Mouse (Mus musculus): ENCODE measurements at regions not wholly inside any gene's neighbourhood (a gene's known extent, or its start where the extent isn't known, plus 50 kb on each side); places are given as distances from the start of the nearest gene placed in this dataset.
A peak's percentile ranks its signal among the peaks of the same experiment; 100 is the strongest.
"Not testable (repeated sequence)": the region's sequence is repeated elsewhere in the genome, so short reads cannot be mapped to it uniquely, and the experiment has no call there.

DNA sequence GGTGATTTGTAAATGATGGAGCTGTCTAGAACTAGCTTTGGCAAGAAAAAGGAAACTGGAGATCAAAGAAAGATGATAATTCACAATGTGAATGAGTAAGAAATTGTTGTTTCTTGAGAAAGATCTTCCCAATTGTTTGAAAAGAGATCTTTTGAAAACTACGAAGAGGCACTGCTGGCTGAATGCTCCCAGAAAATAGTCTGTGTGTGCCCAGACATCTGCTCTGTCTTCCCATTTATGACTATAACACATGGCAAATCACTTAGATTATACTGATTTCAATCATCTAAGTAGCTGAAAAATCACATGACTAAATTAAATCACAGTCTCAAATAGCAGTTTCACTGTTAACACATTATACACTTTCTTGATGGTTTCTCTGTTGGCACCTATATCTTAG, 434.2 kb upstream of the Sema6d start:
- ATAC-seq (ENCODE audit: insufficient number of reproducible peaks, insufficient read depth, low FRiP score, low TSS enrichment, low read depth), result no peak
- H3K4me1 ChIP-seq (replicated peaks), result no peaks in the 10 kb centered on the region
- no peak overlapping the region for H3K9ac ChIP-seq (replicated peaks)
- no peak overlapping the region for H3K27ac ChIP-seq
- no peaks in the 10 kb centered on the region for H3K27me3 ChIP-seq
- 75% methylated on average over 1 of the region's 1 CpGs for WGBS
- H3K36me3 ChIP-seq, result no peaks in the 10 kb centered on the region
- no peaks in the 10 kb centered on the region for H3K9me3 ChIP-seq
- no peak overlapping the region for H3K4me3 ChIP-seq (replicated peaks)
- no peak overlapping the region for H3K4me2 ChIP-seq

DNA sequence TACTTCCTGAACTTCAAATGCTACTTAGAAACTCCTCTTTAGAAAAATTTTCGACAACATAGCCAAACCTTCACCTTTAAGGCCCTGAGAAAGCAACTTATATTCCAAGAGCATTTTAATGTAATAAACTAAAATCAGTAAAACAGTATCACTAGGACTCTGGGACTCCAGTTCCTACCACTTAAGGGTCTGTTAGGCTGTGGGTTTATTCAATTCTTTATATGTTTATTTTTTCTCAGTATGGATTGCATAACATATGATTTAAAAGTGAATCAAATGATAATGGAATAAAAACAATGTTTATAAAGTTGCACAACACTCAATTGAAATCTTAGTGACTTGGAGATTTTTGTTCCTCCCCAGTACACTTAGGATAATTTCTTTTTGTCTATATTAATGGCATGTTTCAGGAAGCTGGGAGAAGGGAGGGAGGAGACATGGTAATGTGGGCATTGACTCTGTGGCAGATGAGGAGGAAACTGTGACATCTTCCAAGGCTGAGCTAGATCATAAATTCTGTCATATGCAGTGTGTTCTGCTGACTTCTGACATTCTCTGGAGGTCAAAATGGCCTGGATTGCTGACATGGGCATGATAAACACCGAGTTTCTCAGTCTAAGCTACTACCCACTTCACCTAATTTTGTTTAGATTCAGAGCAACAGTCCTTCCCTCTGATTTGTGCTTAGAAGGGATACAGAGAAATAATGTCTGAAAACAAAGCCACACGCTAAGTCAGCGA, 401.3 kb upstream of the Sema6d start:
- 69% methylated on average over 4 of the region's 4 CpGs for WGBS
- Histone ChIP-seq H3K9me3 (no peaks in the 10 kb centered on the region), H3K4me1 (replicated peaks) (no peaks in the 10 kb centered on the region), H3K36me3 (no peaks in the 10 kb centered on the region), H3K4me2 (no peak overlapping the region), H3K9ac (replicated peaks) (no peak overlapping the region), H3K27me3 (no peaks in the 10 kb centered on the region), H3K4me3 (replicated peaks) (no peak overlapping the region), H3K27ac (no peak overlapping the region)
- no peak for ATAC-seq (ENCODE audit: insufficient number of reproducible peaks, insufficient read depth, low FRiP score, low TSS enrichment, low read depth)

DNA sequence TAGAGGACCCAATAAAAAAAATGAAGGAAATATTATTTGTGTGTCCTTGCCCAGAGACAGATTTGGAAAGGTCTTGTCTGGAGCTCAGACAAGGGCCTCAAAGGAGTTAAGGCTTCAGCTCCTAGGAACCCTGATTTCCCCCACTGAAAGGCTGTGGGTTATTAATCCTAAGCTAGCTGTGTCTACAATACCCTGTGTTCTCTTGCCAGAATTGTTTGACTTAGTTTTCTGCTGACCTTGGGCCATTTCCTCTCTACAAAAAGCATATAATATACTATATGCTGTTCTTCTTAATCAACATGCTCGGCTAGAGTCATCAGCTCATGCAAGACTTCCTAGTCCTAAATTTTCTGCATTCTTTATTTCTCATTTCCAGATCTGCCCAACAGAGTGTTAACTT, 400.0 kb upstream of the Sema6d start:
- no peak for ATAC-seq (ENCODE audit: insufficient number of reproducible peaks, insufficient read depth, low FRiP score, low TSS enrichment, low read depth)
- H3K9me3 ChIP-seq, result no peaks in the 10 kb centered on the region
- WGBS, result 87% methylated on average over 1 of the region's 1 CpGs
- H3K9ac ChIP-seq (replicated peaks), result no peak overlapping the region
- H3K27ac ChIP-seq, result no peak overlapping the region
- no peak overlapping the region for H3K4me2 ChIP-seq
- no peaks in the 10 kb centered on the region for H3K36me3 ChIP-seq
- no peaks in the 10 kb centered on the region for H3K27me3 ChIP-seq
- no peak overlapping the region for H3K4me3 ChIP-seq (replicated peaks)
- H3K4me1 ChIP-seq (replicated peaks), result no peaks in the 10 kb centered on the region

DNA sequence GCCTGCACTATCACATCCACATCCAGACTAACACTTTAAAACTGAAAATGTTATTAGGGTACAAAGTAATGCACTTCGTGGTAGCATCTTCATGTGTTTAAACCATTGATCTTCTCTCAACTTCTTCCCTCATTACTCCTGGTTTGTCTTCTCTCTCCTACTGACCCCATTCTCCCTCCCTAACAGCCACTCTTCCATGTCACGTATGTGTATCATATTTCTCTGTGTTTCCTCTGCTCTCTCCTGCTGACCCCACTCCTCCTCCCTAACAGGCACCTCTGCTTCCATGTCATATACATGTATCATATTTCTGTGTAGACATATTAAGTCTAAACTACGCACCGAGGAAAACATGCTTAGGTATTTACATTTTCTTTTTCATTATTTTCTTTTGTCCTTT, 350.1 kb upstream of the Sema6d start:
- no peaks in the 10 kb centered on the region for H3K4me1 ChIP-seq (replicated peaks)
- no peak overlapping the region for H3K9ac ChIP-seq (replicated peaks)
- no peaks in the 10 kb centered on the region for H3K9me3 ChIP-seq
- 84% methylated on average over 4 of the region's 4 CpGs for WGBS
- no peak for ATAC-seq (ENCODE audit: insufficient number of reproducible peaks, insufficient read depth, low FRiP score, low TSS enrichment, low read depth)
- no peak overlapping the region for H3K27ac ChIP-seq
- H3K36me3 ChIP-seq, result no peaks in the 10 kb centered on the region
- no peak overlapping the region for H3K4me2 ChIP-seq
- no peaks in the 10 kb centered on the region for H3K27me3 ChIP-seq
- H3K4me3 ChIP-seq (replicated peaks), result no peak overlapping the region

DNA sequence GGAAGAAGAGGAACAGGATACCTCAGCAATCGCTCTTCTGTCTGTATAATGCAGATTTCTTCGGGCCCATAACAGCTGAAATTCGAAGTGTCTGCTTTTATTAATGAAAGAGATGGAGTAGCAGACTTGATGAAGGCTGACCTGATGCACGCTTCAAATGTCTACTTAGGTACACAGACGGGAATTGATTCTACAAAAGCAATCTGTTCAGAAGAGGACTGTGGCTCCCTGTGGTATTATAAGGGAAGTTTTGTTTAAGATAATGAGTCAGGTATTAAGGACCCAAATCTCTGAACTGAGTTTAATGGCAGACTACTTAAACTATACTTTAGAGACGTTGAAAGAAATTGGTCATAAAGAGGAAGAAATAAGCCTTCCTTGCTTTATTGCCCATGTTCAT, 349.2 kb upstream of the Sema6d start:
- no peak for ATAC-seq (ENCODE audit: insufficient number of reproducible peaks, insufficient read depth, low FRiP score, low TSS enrichment, low read depth)
- no peaks in the 10 kb centered on the region for H3K27me3 ChIP-seq
- H3K9me3 ChIP-seq, result no peaks in the 10 kb centered on the region
- no peak overlapping the region for H3K4me3 ChIP-seq (replicated peaks)
- H3K4me2 ChIP-seq, result no peak overlapping the region
- H3K36me3 ChIP-seq, result no peaks in the 10 kb centered on the region
- H3K27ac ChIP-seq, result no peak overlapping the region
- H3K4me1 ChIP-seq (replicated peaks), result no peaks in the 10 kb centered on the region
- no peak overlapping the region for H3K9ac ChIP-seq (replicated peaks)
- 79% methylated on average over 6 of the region's 6 CpGs for WGBS

DNA sequence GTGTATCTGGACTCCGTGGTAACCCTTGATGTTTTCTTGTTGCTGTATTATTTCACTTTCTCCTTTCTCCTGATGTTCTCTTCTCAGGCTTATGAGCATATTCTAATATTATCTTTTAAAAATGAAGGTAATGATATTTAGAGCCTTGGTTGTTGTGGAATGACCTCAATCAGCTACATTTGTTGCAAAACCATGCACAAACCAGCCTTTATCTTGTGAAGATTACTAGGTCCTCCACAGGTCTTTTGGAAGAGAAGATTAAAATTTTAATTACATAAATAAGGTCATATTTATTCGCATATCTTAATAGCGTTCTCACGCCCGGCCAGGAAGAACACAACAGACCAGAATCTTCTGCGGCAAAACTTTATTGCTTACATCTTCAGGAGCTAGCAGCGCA, 335.5 kb upstream of the Sema6d start:
- Histone ChIP-seq H3K9me3 (no peaks in the 10 kb centered on the region), H3K9ac (replicated peaks) (no peak overlapping the region), H3K36me3 (no peaks in the 10 kb centered on the region), H3K4me2 (peak overlapping the region; percentile 35; the same call in 1 of the 2 replicates), H3K4me3 (replicated peaks) (peak overlapping the region; percentile 21), H3K27me3 (no peaks in the 10 kb centered on the region), H3K4me1 (replicated peaks) (no peaks in the 10 kb centered on the region), H3K27ac (no peak overlapping the region)
- WGBS, result 77% methylated on average over 7 of the region's 7 CpGs
- no peak for ATAC-seq (ENCODE audit: insufficient number of reproducible peaks, insufficient read depth, low FRiP score, low TSS enrichment, low read depth)

DNA sequence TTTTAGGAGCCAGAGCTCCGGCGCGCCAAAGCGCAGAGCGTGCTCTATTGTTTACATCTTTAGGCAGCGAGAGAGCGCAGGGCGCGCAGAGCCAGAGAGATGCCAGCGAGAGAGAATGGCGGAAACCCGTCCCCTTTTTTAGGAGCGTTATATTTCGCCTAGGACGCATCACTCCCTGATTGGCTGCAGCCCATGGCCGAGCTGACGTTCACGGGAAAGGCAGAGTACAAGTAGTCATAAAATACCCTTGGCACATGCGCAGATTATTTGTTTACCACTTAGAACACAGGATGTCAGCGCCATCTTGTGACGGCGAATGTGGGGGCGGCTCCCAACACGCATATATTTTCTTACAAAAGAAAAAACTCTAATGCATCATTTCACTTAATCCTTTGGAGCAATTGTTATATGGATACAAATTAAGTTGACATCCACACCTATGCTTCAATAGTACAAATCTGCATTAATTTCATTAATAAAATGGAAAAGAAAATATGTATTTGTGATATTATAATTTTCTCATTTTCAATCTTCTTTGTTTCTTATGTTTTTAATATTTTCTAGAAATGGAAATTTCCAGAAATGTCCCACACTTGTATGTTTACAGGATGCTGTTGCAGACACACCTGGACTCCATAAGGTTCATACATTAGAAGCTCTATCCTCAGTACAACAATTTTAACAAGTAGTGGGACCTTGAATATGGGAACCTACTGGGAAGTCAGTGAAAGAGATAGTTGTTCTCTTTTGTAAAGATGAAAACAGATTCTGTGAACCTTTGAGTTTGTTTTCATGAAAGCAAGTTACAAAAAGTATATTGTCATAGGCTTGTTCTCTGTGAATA, 334.9 kb upstream of the Sema6d start:
- ATAC-seq (ENCODE audit: insufficient number of reproducible peaks, insufficient read depth, low FRiP score, low TSS enrichment, low read depth); H3K4me1 ChIP-seq (replicated peaks); H3K9ac ChIP-seq (replicated peaks); H3K27me3 ChIP-seq; H3K36me3 ChIP-seq; H3K9me3 ChIP-seq; H3K27ac ChIP-seq: not testable (repeated sequence)
- 58% methylated on average over 21 of the region's 24 CpGs for WGBS
- Histone ChIP-seq H3K4me3 (replicated peaks) (peak overlapping the region; percentile 21), H3K4me2 (peak overlapping the region; percentile 35; the same call in 1 of the 2 replicates)

DNA sequence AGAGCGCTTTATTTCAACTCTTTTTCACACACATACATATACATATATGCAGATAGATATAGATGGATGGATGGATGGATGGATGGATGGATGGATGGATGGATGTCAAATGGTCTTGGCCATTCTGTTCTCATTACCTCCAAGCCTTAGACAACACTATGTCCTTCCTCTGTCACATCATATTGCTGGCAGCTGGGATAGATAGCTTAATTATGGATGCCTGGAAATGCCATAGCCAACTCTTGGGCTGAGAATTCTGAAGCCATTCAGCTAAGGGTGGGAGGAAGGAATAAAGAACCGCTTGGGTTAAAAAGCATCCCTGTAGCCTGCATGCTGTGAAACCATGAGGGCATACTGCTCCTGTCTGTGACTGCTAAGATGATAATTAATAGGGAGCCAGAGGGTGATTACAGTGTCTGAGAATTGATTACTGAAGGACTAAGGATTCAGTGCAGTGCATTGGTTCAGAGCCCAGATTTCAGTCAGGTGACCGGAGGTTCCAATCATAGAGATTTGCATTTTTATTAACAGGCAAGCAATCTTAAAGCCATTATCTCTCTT, 290.5 kb upstream of the Sema6d start:
- 79% methylated on average over 3 of the region's 3 CpGs for WGBS
- Histone ChIP-seq H3K4me1 (replicated peaks) (no peaks in the 10 kb centered on the region), H3K27me3 (no peaks in the 10 kb centered on the region), H3K9ac (replicated peaks) (no peak overlapping the region), H3K36me3 (no peaks in the 10 kb centered on the region), H3K9me3 (no peaks in the 10 kb centered on the region), H3K27ac (no peak overlapping the region), H3K4me3 (replicated peaks) (no peak overlapping the region), H3K4me2 (no peak overlapping the region)
- no peak for ATAC-seq (ENCODE audit: insufficient number of reproducible peaks, insufficient read depth, low FRiP score, low TSS enrichment, low read depth)

DNA sequence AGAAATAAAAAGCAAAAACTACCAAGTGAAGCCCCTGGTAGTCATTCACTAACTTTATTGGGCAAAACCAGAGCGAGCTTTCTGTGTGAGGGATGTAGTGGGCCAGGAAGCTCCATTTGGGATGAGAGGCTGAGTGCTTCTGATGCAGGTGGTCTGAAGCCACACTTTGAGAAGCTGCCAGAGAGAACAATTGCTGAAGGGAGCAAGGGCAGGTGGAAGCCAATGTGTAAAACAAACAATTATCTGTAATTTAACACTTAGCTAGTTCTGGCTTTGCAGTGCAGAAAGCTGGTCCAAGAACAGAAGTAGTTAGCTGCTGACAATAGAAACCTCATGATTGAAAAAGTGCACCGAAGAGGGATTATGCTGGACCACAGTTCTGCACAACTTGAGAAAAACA, 284.1 kb upstream of the Sema6d start:
- no peaks in the 10 kb centered on the region for H3K9me3 ChIP-seq
- no peak overlapping the region for H3K27ac ChIP-seq
- ATAC-seq (ENCODE audit: insufficient number of reproducible peaks, insufficient read depth, low FRiP score, low TSS enrichment, low read depth), result no peak
- 86% methylated on average over 2 of the region's 2 CpGs for WGBS
- H3K36me3 ChIP-seq, result no peaks in the 10 kb centered on the region
- no peak overlapping the region for H3K4me3 ChIP-seq (replicated peaks)
- H3K4me2 ChIP-seq, result no peak overlapping the region
- H3K9ac ChIP-seq (replicated peaks), result no peak overlapping the region
- H3K27me3 ChIP-seq, result no peaks in the 10 kb centered on the region
- no peaks in the 10 kb centered on the region for H3K4me1 ChIP-seq (replicated peaks)

DNA sequence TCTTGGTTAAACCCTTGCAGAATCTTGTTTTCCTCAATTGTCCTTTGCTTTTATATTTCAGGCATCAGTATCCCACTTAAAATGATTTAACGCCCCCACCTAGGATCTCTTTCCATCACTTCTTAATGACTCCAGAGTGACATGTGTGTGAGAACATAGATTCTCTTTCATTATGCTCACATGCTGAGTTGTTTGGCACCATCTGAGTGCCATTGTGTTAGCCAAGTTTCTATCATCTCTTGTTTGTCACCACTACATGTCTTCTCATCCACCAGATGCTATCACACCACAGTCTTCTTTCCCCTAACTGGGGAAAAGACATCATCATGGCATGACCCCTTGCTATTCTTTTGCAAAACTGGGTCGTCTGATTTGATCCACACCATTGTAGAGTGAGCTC, 283.4 kb upstream of the Sema6d start:
- Histone ChIP-seq H3K4me3 (replicated peaks) (no peak overlapping the region), H3K36me3 (no peaks in the 10 kb centered on the region), H3K27ac (no peak overlapping the region), H3K4me2 (no peak overlapping the region), H3K4me1 (replicated peaks) (no peaks in the 10 kb centered on the region), H3K27me3 (no peaks in the 10 kb centered on the region), H3K9ac (replicated peaks) (no peak overlapping the region), H3K9me3 (no peaks in the 10 kb centered on the region)
- ATAC-seq (ENCODE audit: insufficient number of reproducible peaks, insufficient read depth, low FRiP score, low TSS enrichment, low read depth), result no peak
- 80% methylated on average over 2 of the region's 2 CpGs for WGBS

DNA sequence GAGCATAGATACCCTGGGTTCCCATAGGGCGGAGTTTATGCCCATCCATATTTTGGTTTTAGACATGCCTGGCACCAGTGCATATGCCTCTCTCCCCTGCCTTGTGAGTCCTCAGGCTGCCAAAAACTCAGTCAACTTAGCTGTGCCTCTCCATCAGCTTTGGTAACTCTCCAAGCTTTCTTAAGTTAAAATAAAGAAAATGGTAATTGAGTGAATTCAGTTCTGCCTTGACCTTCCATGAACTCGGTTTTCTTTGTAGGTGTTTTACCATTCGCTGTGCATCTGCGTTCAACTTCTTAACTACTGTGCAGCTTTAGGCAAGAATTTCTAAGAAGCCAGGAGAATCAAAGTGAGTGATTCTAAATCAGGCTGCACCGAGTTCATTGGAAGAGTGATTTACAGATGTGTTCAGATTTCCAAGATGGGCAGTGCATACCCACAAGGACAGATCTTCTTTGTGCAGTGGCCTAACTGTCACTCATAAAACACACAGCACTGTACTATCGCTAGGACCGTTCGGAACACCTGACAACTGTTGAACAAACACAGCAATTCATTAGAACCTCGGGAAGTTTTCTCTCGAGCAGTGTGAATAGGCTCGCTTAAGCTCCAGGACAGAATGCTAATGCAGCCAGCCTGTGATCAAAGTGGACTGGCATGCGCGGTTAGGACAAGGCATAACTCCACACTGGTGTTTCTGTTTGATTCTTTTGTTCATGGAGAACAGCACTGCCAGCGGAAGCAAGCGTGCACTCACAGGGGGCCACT, 276.4 kb upstream of the Sema6d start:
- Histone ChIP-seq H3K4me3 (replicated peaks) (no peak overlapping the region), H3K36me3 (no peaks in the 10 kb centered on the region), H3K27me3 (no peaks in the 10 kb centered on the region), H3K9me3 (no peaks in the 10 kb centered on the region), H3K27ac (no peak overlapping the region), H3K9ac (replicated peaks) (no peak overlapping the region), H3K4me1 (replicated peaks) (no peaks in the 10 kb centered on the region), H3K4me2 (no peak overlapping the region)
- 74% methylated on average over 15 of the region's 15 CpGs for WGBS
- ATAC-seq (ENCODE audit: insufficient number of reproducible peaks, insufficient read depth, low FRiP score, low TSS enrichment, low read depth), result no peak

All from limb, embryonic 12.5 days (tissue).